Mouse (Mus musculus) lung, postnatal 36 days (tissue): ENCODE measurements around the gene Itgb4.

Experiments
- DNase-seq: peaks from one replicate; pipeline ENCODE4 v3.0.0; 2022; ENCODE audit warnings: mixed read lengths

Itgb4 gene

DNA sequence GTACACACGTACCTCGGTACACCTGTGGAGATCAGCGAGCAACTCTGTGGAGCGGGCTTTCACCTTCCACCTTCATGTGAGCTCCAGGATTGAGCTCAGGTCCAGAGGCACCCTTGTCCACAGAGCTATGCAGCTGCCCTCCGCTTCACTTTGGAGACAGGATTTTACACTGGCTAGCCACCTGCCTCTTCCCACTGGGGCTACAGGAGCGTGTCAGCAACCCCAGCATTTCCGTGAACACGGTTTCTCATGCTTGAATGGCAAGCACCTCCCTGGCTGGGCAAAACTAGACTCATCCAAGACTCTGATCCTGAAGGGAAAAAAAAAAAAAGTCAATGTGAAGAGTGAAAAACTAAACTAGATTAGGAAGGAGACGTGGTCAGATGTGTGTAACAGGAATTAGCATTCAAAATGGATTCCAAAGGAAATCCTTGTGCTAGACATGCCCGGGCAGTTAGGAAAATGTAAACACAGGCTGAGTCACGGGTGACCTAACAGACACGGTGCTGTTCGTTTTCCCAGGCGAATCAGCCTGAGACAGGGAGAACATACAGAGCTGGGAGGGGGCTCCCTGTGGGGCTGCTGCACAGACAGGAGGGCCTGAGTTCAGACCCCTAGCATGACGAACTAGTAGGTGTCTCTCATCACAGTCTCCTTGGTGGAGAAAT is 4.4 kb upstream of the Itgb4 start:
- no peak for DNase-seq

DNA sequence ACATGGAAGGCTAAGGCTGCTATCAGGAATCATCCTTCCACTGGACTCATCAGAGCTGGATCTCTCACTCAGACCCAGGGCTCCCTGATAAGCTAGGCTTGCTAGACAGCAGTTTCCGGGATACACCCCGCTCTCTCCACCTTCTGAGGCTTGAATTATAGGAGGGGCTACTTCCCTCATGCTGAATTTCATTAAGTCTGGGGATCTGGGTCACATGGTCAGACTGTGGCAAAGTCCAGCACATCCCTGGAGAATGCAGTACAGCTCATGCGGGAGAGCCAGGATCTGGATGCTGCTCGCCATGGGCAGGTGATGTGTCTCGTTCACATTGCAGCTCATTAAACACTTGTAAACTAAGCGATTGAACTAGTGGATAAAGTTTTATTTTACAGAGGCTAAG is 3.5 kb upstream of the Itgb4 start:
- no peak for DNase-seq

DNA sequence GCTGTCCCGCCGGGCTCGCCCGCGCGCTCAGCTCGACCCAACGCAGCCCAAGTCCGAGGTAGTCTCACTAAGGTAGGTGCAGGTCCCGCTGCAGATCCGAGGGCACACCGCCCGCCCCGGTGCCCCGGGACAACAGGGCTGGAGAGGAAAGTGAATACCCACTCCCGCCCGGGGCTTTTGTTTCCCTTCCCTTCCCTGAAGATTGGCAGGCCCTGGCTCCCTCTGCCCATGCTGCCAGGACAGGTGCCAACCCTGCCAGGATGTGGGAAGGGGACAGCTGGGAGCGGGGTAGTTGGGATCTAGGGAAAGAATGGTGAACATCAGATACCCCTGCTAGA is 543 bp downstream of the Itgb4 start:
- DNase-seq: no peak

DNA sequence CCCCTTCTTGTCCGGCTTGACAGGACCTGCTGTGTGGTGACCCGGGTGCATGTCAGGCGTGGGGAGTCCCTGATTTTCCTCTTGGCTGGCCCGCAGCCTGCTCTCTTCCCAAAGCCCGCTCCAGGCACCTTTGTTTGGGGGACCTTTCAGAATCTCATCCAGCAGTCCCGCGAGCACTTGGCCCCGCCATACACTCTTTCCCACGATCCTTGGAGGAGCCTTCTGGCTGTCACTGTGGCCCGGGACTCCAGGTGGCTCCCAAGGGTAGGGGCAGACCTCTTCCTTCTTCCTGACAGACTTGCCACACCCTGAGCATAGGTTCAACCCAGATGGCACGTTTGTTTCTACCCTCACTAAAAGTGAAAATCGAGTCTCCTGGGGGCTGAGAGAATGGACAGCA is 1.0 kb downstream of the Itgb4 start:
- DNase-seq: no peak

DNA sequence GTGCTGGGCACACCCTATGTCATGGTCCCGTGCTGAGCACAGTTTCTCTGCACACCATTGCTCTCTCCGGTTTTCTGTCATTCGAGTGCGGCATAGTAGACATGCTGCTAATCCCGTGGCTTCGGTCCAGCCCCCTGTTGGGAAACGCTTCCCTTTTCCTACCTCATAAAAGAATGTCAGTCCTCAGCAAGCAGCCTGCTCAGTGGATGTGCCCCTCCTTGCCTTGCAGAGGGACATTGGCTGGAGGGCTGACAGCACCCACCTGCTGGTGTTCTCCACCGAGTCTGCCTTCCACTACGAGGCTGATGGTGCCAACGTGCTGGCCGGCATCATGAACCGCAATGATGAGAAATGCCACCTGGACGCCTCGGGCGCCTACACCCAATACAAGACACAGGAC is 8.0 kb downstream of the Itgb4 start:
- DNase-seq: no peak

DNA sequence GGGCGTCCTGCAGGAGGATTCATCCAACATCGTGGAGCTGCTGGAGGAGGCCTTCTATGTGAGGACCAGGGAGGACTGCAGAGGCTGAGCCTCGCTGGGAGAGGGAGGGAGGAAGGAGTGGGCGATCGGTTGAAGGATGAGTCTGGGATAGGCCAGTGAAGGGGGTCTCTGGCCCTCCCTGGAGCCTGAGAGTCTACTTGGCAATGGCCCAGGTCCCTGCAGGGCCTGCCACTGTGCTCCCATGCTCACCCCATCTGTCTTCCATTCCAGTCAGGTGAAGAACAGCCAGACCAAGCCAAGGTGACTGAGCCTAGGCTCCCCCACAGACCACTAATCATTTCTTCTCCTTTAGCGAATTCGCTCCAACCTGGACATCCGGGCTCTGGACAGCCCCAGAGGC is 8.8 kb downstream of the Itgb4 start:
- DNase-seq: no peak

DNA sequence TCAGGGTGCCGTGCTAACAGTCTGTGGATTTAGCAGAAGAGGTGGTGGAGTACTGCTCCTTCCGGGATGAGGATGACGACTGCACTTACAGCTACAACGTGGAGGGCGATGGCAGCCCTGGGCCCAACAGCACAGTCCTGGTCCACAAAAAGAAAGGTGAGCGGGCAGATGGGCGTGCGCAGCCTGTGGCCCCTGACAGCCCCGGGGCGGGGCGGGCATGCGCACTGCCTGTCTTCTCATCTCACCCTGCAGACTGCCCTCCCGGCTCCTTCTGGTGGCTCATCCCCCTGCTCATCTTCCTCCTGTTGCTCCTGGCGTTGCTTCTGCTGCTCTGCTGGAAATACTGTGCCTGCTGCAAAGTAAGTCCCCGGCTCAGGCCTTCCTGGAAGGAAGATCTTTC is 15.2 kb downstream of the Itgb4 start:
- DNase-seq: no peak

DNA sequence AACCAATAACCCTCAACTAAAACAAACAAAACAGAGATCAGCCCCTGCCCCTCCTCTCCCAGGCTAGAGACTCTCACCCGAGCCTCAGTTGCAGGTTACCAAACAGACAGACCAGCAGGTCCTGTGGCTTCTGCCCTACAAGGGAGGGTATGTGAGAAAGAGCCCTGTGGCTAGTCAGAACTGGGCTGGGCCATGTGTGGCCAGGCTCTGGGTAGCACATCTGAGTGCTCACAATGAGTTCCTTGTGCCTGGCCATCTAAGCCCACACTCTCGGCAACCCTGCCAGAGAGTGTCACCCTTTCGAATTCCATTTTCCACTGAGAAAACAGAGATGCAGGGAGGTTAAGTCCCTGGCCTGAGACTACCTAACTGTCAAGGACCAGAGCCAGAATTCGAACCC is 17.6 kb downstream of the Itgb4 start:
- DNase-seq: no peak

DNA sequence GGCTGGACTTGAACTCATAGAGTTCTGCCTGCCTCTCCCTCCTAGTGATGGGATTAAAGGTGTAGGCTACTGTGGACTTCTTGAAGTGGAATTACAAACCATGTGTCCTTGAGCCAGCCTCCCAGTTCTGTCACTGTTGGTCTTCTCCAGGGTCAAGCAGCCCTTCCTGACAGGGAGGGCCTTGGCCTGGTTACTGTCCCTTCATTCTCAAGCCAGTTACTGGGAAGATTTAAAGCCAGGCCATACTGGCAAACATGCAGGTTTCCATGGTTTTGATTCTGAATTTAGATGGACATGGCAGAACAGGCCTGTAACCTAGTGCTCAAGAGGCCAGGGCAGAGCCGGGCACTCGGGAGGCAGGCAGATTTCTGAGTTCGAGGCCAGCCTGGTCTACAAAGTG is 20.7 kb downstream of the Itgb4 start:
- no peak for DNase-seq

DNA sequence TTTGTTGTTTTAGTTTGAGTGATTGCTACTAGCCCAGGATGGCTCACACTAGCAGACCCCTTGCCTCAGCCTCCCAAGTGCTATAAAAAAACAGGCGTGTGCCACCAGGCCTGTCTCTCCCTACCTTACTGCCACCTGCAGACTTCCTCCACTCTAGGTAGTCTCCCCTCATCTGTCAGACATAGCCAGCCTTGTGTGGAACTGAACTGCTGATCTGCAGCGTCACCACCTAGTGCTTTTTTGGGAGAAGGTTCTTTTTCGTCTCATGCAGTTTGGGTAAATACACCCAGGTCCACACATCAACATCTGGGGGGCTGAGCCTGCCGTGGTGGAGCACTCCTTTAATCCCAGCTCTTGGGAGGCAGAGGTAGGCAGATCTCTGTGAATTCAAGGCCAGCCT is 22.5 kb downstream of the Itgb4 start:
- no peak for DNase-seq

DNA sequence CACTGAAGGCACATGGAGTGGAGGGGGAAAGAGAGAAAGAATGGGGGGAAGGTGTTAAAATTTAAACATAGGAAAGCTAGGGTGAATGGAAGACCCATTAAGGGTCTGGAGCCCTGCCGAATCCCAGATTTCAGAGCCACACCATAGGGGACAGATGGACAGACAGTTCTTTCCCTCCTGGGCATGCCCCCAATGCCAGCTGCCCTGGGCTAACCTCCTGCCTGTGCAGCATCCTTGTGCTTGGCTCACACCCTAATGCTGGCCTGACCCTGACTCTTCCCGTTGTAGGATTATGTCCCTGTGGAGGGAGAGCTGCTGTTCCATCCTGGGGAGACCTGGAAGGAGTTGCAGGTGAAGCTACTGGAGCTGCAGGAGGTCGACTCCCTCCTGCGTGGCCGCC is 23.2 kb downstream of the Itgb4 start:
- DNase-seq: no peak

DNA sequence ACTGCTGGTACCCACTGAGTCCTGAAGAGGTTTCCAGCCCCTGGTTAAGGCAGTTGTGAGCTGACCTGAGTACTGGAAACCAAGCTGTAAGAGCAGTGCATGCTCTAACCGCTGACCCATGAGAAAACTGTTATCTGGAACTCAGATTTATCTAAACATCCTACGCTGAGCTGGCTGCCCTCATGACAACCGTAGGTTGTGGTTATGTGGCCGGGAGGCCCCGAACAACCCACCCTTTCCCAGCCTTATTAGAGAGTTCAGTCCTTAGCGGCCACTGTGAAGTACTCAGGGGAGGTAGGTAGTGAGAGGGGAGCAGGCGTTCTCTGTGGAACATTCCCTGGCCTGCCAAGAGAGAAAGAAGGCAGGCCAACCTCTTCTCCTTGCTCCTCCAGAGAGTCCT is 24.5 kb downstream of the Itgb4 start:
- DNase-seq: no peak

DNA sequence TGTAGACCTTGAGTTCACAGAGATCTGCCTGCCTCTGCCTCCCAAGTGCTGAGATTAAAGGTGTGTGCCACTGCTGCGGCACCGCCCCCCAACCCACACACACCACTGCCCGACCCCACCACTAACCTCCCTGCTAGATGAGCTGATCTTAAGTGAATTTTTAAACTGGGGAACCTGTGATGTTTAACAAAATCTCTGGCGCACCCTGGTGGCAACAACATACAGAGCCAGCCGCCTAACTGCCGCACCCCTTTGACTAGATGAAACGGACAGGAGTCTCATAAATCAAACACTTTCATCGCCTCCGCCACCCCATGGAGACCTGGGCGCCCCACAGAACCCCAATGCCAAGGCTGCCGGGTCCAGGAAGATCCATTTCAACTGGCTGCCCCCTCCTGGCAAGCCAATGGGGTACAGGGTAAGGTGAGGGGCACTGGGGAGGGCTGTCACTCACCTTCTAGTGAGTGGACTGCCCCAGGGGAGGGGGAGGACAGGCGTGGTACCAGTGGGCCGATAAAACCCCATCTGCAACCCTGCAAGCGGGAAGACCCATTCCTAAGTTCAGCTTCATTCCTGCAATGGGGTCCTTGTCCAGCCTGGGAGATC is 25.1 kb downstream of the Itgb4 start:
- DNase-seq: peak; percentile 92

DNA sequence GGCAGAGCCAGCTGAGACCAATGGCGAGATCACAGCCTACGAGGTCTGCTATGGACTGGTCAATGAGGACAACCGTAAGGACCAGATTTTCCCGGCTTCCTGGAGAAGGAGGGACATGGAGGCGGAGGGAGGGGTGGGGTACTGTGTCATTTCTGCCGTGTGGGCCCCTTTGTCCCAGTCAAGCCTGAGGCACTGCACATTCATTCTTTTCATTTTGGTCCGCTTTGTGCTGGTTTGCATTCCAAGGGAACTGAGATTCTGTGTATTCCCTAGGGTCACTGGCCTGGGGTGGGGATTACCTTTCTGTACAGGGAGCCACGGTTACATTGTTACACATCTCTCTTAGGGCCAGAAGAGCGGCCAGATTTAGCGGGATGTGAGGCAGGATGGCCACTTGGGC is 26.1 kb downstream of the Itgb4 start:
- DNase-seq: no peak

DNA sequence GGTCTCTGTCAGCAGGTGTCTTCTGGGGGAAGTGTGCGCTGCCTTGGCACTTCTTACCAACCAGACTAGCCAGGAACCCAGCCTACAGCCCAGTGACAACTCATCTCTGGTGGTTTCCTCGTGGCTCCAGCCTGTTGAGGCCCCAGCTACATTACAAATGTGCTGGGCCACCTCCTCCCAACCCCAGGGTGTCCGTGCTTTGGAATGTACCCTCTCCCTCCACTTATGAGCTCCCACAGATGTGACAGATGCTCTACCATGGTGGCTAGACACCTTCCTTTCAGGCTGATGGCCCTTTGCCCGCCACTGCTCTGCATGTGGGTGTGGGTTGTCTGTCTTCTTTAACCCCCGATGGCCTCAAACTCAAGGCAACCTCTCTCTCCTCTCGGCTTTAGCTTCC is 27.2 kb downstream of the Itgb4 start:
- no peak for DNase-seq

DNA sequence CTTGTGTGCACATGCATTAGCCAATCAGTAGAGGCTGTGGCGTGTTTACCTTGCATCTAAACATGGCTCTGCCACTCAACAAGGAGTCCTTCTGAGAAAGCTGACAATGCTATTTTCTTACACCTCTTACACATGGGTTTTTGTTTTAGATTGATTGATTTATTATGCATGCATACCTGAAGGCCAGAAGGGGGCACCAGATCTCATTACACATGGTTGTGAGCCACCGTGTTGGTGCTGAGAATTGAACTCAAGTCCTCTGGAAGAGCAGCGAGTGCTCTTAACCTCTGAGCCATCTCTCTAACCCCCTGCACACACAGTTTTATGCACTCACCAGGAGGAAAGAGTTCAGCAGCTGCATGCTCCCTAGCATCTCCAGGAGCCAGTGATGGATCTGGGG is 28.4 kb downstream of the Itgb4 start:
- no peak for DNase-seq

DNA sequence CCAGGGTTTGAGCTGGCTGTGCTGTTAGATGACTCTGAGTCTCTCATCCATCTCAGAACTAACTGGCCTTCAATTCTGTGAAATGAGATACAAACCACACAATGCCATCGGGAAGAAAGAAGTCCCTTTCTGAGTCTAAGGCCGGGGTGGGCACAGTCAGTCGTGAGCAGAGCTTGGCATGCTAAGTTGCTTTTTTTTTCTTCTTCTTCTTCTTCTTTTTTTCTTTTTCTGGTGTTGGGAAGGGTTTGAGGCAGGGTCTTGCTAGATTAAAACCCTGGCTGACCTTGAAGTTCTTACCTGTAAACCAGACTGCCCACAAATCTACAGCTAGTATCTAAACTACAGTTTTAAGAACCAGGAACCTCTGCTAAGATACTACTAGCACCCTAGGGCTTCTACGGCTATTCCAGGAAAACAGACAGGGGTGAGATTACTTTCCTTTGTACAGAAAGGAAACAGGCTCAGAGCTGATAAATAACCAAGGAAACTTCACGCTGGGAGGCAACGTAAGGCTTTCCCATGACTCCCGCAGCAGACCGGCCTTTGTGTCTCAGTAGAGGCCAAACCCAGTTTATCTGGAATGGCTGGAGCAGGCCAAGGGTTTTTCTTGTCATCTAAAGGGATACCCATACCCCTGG is 29.8 kb downstream of the Itgb4 start:
- DNase-seq: no peak

DNA sequence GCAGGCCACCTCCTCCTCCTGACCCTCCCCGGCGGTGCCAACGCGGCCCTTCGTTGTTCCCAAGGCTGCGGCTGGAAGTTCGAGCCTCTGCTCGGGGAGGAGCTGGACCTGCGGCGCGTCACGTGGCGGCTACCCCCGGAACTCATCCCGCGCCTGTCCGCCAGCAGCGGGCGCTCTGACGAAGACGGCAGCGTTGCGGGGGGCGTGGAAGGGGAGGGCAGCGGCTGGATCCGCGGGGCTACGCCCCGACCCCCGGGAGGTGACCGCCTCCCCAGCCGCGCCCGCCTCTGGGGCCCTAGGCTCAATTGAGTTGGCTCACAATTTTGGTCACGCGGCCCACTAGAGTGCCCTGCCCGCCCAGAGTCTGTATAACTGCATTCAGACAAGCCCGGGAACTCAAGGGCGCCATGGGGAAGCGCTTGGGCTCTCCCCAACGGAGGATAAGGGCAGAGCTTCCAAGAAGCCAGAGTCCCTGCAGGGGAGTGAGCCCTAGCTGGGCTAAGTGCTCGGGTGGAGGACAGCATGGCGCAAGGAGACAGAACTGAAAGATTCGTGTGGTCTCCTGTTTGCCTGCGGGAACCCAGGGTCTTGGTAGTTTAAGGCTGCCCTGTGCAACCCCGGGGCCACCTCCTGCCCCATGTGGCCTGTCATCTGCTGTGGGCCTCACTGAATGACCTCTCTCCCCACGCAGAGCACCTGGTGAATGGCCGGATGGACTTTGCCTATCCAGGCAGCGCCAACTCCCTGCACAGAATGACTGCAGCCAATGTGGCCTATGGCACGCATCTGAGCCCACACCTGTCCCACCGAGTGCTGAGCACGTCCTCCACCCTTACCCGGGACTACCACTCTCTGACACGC is 30.6 kb downstream of the Itgb4 start:
- peak; percentile 85 for DNase-seq

DNA sequence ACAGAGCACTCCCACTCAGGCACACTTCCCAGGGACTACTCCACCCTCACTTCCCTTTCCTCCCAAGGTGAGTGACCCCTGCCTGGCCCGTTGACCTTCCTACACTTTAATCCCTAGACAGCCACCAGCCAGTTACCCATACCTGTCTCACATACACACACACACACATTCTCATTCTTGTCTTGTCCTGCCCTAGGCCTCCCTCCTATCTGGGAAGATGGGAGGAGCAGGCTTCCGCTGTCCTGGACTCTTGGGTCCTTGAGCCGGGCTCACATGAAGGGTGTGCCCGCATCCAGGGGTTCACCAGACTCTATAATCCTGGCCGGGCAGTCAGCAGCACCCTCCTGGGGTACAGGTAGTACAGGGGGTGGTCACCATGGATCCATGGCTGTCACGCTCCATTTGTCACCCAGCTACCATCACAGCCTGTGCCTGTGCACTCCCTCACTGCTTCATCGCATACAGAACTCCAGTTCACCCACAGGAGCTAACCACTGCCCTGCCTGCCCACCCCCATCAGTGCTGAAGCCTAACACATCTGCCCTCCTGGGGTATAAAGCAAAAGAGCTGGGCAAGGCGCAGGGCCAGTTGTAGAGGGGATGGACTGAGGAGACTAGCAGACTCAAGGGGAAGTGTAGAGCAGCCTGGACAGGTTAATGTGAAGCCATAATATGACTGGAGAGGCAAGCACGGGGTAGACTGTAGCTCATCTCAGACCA is 31.4 kb downstream of the Itgb4 start:
- no peak for DNase-seq

DNA sequence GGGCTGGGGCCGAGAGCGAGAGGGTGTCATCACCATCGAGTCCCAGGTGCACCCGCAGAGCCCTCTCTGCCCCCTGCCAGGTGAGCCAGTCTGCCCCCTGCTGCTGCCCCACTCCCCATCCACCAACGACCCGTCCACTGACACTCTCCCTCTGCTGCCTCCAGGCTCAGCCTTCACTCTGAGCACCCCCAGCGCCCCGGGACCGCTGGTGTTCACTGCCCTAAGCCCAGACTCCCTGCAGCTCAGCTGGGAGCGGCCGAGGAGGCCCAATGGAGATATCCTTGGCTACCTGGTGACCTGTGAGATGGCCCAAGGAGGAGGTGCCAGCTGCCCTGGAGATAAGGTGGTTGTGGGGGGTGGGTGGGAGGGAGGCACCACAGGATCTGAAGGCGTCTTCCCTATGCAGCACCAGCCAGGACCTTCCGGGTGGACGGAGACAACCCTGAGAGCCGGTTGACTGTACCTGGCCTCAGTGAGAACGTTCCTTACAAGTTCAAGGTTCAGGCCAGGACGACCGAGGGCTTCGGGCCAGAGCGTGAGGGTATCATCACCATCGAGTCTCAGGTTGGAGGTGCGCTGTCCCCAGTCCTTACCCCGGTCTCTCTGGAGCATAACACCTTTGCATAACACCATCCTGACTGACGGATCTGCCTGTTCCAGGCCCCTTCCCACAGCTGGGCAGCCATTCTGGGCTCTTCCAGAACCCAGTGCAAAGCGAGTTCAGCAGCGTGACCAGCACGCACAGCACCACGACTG is 32.8 kb downstream of the Itgb4 start:
- DNase-seq: no peak

DNA sequence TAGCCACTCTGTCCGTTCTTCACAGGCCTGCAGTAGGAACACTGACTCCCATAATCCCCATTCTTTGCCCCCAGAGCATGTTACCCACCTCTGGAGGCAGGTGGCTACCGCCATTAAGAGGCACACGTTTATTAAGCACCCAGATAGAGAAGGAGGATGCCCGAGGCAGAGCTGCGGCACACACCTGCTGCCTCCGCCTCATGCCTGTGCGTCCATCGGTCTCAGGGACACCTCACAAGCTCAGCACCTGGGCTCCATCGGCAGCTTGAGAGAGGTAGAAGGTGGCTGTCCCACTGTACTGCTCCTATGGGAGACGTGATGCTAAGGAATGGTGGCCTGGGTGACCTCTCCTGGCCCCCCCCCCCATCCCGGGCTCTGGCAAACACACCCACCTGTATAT is 33.9 kb downstream of the Itgb4 start:
- no peak for DNase-seq

DNA sequence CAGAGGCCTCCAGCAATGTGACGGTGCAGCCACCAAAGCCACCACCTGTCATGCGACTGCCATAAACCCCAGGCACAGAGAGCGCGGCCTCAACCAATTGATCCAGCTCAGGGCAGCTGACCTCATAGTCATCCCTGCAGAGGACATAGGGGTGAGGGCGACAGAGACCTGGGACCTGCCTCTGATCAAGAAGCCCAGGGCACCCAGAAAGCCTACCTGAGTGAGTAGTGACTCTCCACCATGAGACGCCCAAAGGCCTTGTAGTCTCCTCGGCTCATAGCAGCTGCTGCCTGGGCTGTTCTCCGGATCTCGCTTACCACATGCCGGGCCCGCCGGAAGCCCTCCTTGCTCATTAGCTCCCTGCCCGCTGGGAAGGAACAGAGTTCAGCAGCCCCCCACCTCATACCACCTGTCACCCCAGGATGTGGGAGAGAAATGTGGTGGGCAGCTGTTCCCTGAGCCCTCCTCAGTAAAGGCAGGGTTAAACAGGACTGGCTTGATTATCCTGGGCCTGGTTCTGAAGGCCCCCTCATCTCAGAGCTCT is 34.4 kb downstream of the Itgb4 start:
- DNase-seq: no peak
